13 mouse cellular contexts compared by ENCODE assay signal in genomic region chr11:90088473-90088872, GRCm38 (mm10). TPM values are rescaled to one million over a fixed set of nuclear protein-coding genes. Genes with fewer than 3 reads are reported as not detected.
"Had no signal": no experiment of that assay in that cellular context is flagged by ENCODE, and none has a peak within 500 bp of the region (broad histone marks: within the 10 kb centered on the region; RNA-seq: fewer than 3 reads in every experiment).

No protein-coding gene starts in this region.

- H3K4me2 ChIP-seq: liver, embryonic 12.5 days; lung, embryonic 15.5 days; neural tube, embryonic 15.5 days had no signal

- H3K36me3 ChIP-seq: limb, embryonic 10.5 days; liver, embryonic 12.5 days; lung, embryonic 15.5 days; midbrain, embryonic 10.5 days; neural tube, embryonic 15.5 days had no signal

- H3K4me3 ChIP-seq: left cerebral cortex, adult 2 months; limb, embryonic 10.5 days; liver, embryonic 12.5 days; lung, embryonic 15.5 days; midbrain, embryonic 10.5 days; myocyte; neural tube, embryonic 15.5 days had no signal

- H3K4me1 ChIP-seq: limb, embryonic 10.5 days; liver, embryonic 12.5 days; lung, embryonic 15.5 days; midbrain, embryonic 10.5 days had no signal

- ATAC-seq: liver, embryonic 12.5 days had no signal

- H3K27me3 ChIP-seq: liver, embryonic 12.5 days; lung, embryonic 15.5 days; neural tube, embryonic 15.5 days had no signal

- H3K27ac ChIP-seq: left cerebral cortex, adult 2 months; limb, embryonic 10.5 days; liver, embryonic 12.5 days; lung, embryonic 15.5 days; midbrain, embryonic 10.5 days; neural tube, embryonic 15.5 days; stomach, postnatal 0 days had no signal

- H3K9ac ChIP-seq: liver, embryonic 12.5 days; lung, embryonic 15.5 days; neural tube, embryonic 15.5 days had no signal

- DNase-seq: kidney, postnatal 25 days; lung, postnatal 14 days; midbrain, embryonic 14.5 days; right cerebral cortex, postnatal 14 days; thymus, postnatal 14 days had no signal

- H3K9me3 ChIP-seq: limb, embryonic 10.5 days; liver, embryonic 12.5 days; lung, embryonic 15.5 days; midbrain, embryonic 10.5 days; neural tube, embryonic 15.5 days had no signal

RNA-seq across cellular contexts. Expression of gene Tmem100, which starts 58.3 kb away (rescaled TPM):
- polyA plus RNA-seq: myocyte had no signal
